Mouse (Mus musculus) lung, adult 2 months (tissue): Measurements from ENCODE around the gene Tenm4. TPM values are rescaled to one million over a fixed set of nuclear protein-coding genes. Genes with fewer than 3 reads are reported as not detected.

Experiments used
- DNase-seq: peaks from one replicate; pipeline ENCODE4 v3.0.0; 2022
- H3K4me1 ChIP-seq: fragments of 200-500 bp; 2 replicates; pipeline ENCODE4 v1.6.1; 2011; ENCODE audit warnings: low read length; ENCODE audit not compliant: control insufficient read depth, insufficient read depth
- H3K4me3 ChIP-seq: fragments of 200-500 bp; replicated peaks from 2 replicates; pipeline ENCODE3; 2011; ENCODE audit warnings: low read depth, mild to moderate bottlenecking, control low read depth, low read length; ENCODE audit errors: extremely low read depth
- CTCF ChIP-seq: fragments of 200-500 bp; IDR thresholded peaks from 2 replicates; pipeline ENCODE4 v1.5.1; 2011; ENCODE audit warnings: mild to moderate bottlenecking, low read length, control low read depth; ENCODE audit not compliant: insufficient read depth
- POLR2A ChIP-seq: fragments of 200-500 bp; IDR thresholded peaks from 2 replicates; pipeline ENCODE4 v1.6.1; 2011; ENCODE audit warnings: low read depth, mild to moderate bottlenecking, control low read depth, low read length, borderline replicate concordance; ENCODE audit errors: extremely low read depth
- WGBS: fragments of 180-500 bp; shearing (Covaris S2); methylation state at CpG from one replicate; pipeline ENCODE4 v1.1.7; 2018; 5-methylcytosine and 5-hydroxymethylcytosine counted together
- polyA plus RNA-seq: library from polyadenylated mRNA; depleted of rRNA; stranded (reverse); fragments of >200 nt; gene quantifications from 2 replicates; pipeline ENCODE4 v1.2.3, GENCODE M21; 2012

Gene Tenm4
- polyA plus RNA-seq, 1 experiment: 0.98 TPM

- Histone ChIP-seq H3K4me3 (no peak overlapping the region), H3K4me1 (no peaks in the 10 kb centered on the region)
- 44% methylated on average over 2 of the region's 2 CpGs for WGBS
- TF ChIP-seq CTCF (no peak), POLR2A (no peak)
- DNase-seq: no peak
These were observed 69.6 kb downstream of the Tenm4 start for GRCm38 (mm10) chr7:96240661-96241060.

GRCm38 (mm10) chr7:96242328-96243185 lies 71.5 kb downstream of the Tenm4 start:
- TF ChIP-seq CTCF: no peak
- no peak for TF ChIP-seq POLR2A
- 64% methylated on average over 4 of the region's 4 CpGs for WGBS
- no peaks in the 10 kb centered on the region for H3K4me1 ChIP-seq
- DNase-seq: no peak
- H3K4me3 ChIP-seq: no peak overlapping the region

- TF ChIP-seq POLR2A (no peak), CTCF (no peak)
- 51% methylated on average over 1 of the region's 1 CpGs for WGBS
- DNase-seq: no peak
- Histone ChIP-seq H3K4me1 (no peaks in the 10 kb centered on the region), H3K4me3 (no peak overlapping the region)
These were observed 73.8 kb downstream of the Tenm4 start for GRCm38 (mm10) chr7:96244796-96245195.

- no peak for DNase-seq
- 79% methylated on average over 6 of the region's 6 CpGs for WGBS
- H3K4me1 ChIP-seq: no peaks in the 10 kb centered on the region
- TF ChIP-seq CTCF (no peak), POLR2A (no peak)
- no peak overlapping the region for H3K4me3 ChIP-seq
These were observed 88.6 kb downstream of the Tenm4 start for GRCm38 (mm10) chr7:96259630-96260029.

GRCm38 (mm10) chr7:96262182-96262581 lies 91.1 kb downstream of the Tenm4 start:
- no peaks in the 10 kb centered on the region for H3K4me1 ChIP-seq
- TF ChIP-seq POLR2A: no peak
- TF ChIP-seq CTCF: no peak
- no peak overlapping the region for H3K4me3 ChIP-seq
- no peak for DNase-seq

GRCm38 (mm10) chr7:96265941-96266340 lies 94.9 kb downstream of the Tenm4 start:
- no peak overlapping the region for H3K4me3 ChIP-seq
- DNase-seq: no peak
- 54% methylated on average over 1 of the region's 1 CpGs for WGBS
- H3K4me1 ChIP-seq: no peaks in the 10 kb centered on the region
- TF ChIP-seq CTCF (no peak), POLR2A (no peak)

- H3K4me3 ChIP-seq: no peak overlapping the region
- H3K4me1 ChIP-seq: no peaks in the 10 kb centered on the region
- no peak for DNase-seq
- TF ChIP-seq CTCF (no peak), POLR2A (no peak)
- WGBS: 25% methylated on average over 6 of the region's 6 CpGs
These were observed 96.2 kb downstream of the Tenm4 start for GRCm38 (mm10) chr7:96267266-96267665.

GRCm38 (mm10) chr7:96270684-96271083 lies 99.6 kb downstream of the Tenm4 start:
- no peak for DNase-seq
- WGBS: 87% methylated on average over 4 of the region's 4 CpGs
- Histone ChIP-seq H3K4me1 (no peaks in the 10 kb centered on the region), H3K4me3 (no peak overlapping the region)
- TF ChIP-seq POLR2A: no peak
- TF ChIP-seq CTCF: no peak

GRCm38 (mm10) chr7:96272068-96272467 lies 101.0 kb downstream of the Tenm4 start:
- DNase-seq: no peak
- Histone ChIP-seq H3K4me3 (no peak overlapping the region), H3K4me1 (no peaks in the 10 kb centered on the region)
- WGBS: 60% methylated on average over 3 of the region's 3 CpGs
- TF ChIP-seq CTCF (no peak), POLR2A (no peak)

- 93% methylated on average over 2 of the region's 2 CpGs for WGBS
- Histone ChIP-seq H3K4me3 (no peak overlapping the region), H3K4me1 (no peaks in the 10 kb centered on the region)
- DNase-seq: no peak
- no peak for TF ChIP-seq POLR2A
- TF ChIP-seq CTCF: no peak
These were observed 103.4 kb downstream of the Tenm4 start for GRCm38 (mm10) chr7:96274486-96274885.

GRCm38 (mm10) chr7:96277550-96277949 lies 106.5 kb downstream of the Tenm4 start:
- TF ChIP-seq POLR2A (no peak), CTCF (no peak)
- Histone ChIP-seq H3K4me3 (no peak overlapping the region), H3K4me1 (no peaks in the 10 kb centered on the region)
- 91% methylated on average over 10 of the region's 10 CpGs for WGBS
- DNase-seq: no peak
